Mouse (Mus musculus) thymus, adult 2 months (tissue): ENCODE results near the gene Clcn3. TPM values are rescaled to one million over a fixed set of nuclear protein-coding genes. Genes with fewer than 3 reads are reported as not detected.
"Not testable (repeated sequence)": the region's sequence is repeated elsewhere in the genome, so short reads cannot be mapped to it uniquely, and the experiment has no call there.

Experiments used
- DNase-seq: peaks from one replicate; pipeline ENCODE4 v3.0.0; 2021
- H3K27ac ChIP-seq: fragments of 200-500 bp; 2 replicates; pipeline ENCODE4 v1.5.1; 2012; ENCODE audit warnings: low read length, control low read depth; ENCODE audit not compliant: control insufficient read depth, insufficient read depth
- H3K27me3 ChIP-seq: fragments of 200-500 bp; 2 replicates; pipeline ENCODE4 v1.6.1; 2012; ENCODE audit warnings: mild to moderate bottlenecking, low read length, moderate library complexity, mixed read lengths; ENCODE audit not compliant: control insufficient read depth, insufficient read depth
- H3K36me3 ChIP-seq: fragments of 200-500 bp; 2 replicates; pipeline ENCODE4 v1.6.1; 2012; ENCODE audit warnings: mild to moderate bottlenecking, low read length, moderate library complexity; ENCODE audit not compliant: control insufficient read depth, insufficient read depth
- H3K4me1 ChIP-seq: fragments of 200-500 bp; replicated peaks from 2 replicates; pipeline ENCODE4 v1.6.1; 2012; ENCODE audit warnings: low read length; ENCODE audit not compliant: control insufficient read depth, insufficient read depth
- H3K4me3 ChIP-seq: fragments of 200-500 bp; 2 replicates; pipeline ENCODE4 v1.5.1; 2012; ENCODE audit warnings: mild to moderate bottlenecking, low read length, control low read depth, moderate library complexity; ENCODE audit not compliant: control insufficient read depth, insufficient read depth
- CTCF ChIP-seq: fragments of 200-500 bp; IDR thresholded peaks from 2 replicates; pipeline ENCODE4 v1.5.1; 2012; ENCODE audit warnings: mild to moderate bottlenecking, control low read depth, low read length, moderate library complexity, borderline replicate concordance; ENCODE audit not compliant: control insufficient read depth, poor library complexity, insufficient read depth; ENCODE audit errors: extremely low read depth
- POLR2A ChIP-seq: fragments of 200-500 bp; IDR thresholded peaks from 2 replicates; pipeline ENCODE4 v1.6.1; 2012; ENCODE audit warnings: mild to moderate bottlenecking, low read length, control low read depth, moderate library complexity; ENCODE audit not compliant: control insufficient read depth, poor library complexity, insufficient read depth; ENCODE audit errors: extremely low read depth
- WGBS: fragments of 180-500 bp; shearing (Covaris S2); methylation state at CpG from one replicate; pipeline ENCODE4 v1.1.7; 2018; 5-methylcytosine and 5-hydroxymethylcytosine counted together
- polyA plus RNA-seq: library from polyadenylated mRNA; depleted of rRNA; stranded (reverse); fragments of >200 nt; gene quantifications from 2 replicates; pipeline ENCODE4 v1.2.3, GENCODE M21; 2012; rRNA removed

The Clcn3 gene
- 16.3 and 17.2 TPM in 2 replicates for polyA plus RNA-seq

GRCm38 (mm10) chr8:60982701-60983687 lies at the start of gene Clcn3:
TSS of gene Clcn3 (minus strand) at chr8:60983300.
- peak; percentile 99 for DNase-seq
- peak; percentile 71 for TF ChIP-seq POLR2A
- peak; percentile 54; the same call in 1 of the 2 replicates for TF ChIP-seq CTCF
- H3K4me3 ChIP-seq: peak within 1 kb of the TSS; percentile 70
- no peaks in the 10 kb centered on the region for H3K27me3 ChIP-seq
- peak within 1 kb of the TSS; percentile 89 for H3K27ac ChIP-seq
- under 1% methylated on average over 101 of the region's 101 CpGs for WGBS
- no peaks in the 10 kb centered on the region for H3K36me3 ChIP-seq
- H3K4me1 ChIP-seq: peaks cover 2% of the 10 kb centered on the region; the same call in 1 of the 2 replicates

DNA sequence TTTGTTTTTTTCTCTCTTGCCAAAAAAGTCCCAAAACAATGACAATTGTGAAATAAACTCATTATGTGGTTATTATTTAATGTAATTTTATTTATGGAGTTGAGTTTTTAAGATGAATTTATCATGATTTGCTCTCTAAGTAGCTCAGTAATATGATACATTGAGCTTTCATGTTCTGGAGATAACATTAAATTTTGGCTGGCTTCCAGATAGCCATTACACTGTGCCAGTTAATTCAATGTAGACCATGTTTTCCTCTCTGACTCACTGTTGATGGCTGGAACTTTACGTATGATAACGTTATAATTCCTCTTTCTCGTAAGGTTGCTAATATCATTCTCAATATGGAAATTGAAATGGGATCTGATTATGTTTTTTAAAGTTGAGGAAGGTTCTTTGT lies 13.4 kb upstream of the Clcn3 start:
- WGBS: 94% methylated on average over 3 of the region's 3 CpGs
- no peak for DNase-seq
- Histone ChIP-seq H3K27me3 (no peaks in the 10 kb centered on the region), H3K4me1 (0 out of 2 replicates have a peak, but pooled peaks cover 2% of the 10 kb centered on the region), H3K27ac (no peak overlapping the region), H3K36me3 (no peaks in the 10 kb centered on the region), H3K4me3 (no peak overlapping the region)
- no peak for TF ChIP-seq POLR2A
- TF ChIP-seq CTCF: no peak

DNA sequence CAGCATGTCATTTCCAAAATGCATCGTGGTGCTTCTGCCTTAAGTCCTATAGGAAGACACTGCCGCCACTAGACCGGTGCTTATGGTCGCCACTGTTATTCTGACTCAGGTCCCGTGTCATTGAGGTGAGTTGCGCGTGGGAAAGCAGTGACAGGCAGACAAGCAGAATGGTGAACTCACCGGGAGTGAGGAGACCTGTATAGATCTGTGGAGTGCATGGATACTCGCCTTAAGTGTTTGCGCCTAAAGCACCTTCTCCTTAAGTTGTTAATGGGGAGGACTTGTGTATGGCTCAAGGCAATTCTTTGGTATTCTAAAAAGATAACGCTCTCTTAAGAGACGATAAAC lies 10.5 kb upstream of the Clcn3 start:
- no peaks in the 10 kb centered on the region for H3K36me3 ChIP-seq
- peak overlapping the region; percentile 88 for H3K4me3 ChIP-seq
- no peaks in the 10 kb centered on the region for H3K27me3 ChIP-seq
- DNase-seq: no peak
- TF ChIP-seq POLR2A (no peak), CTCF (no peak)
- peak overlapping the region; percentile 46 for H3K27ac ChIP-seq
- 2% methylated on average over 12 of the region's 12 CpGs for WGBS
- H3K4me1 ChIP-seq: 0 out of 2 replicates have a peak, but pooled peaks cover 2% of the 10 kb centered on the region

GRCm38 (mm10) chr8:60992910-60993638 lies 10.0 kb upstream of the Clcn3 start, which contains the start of gene Nek1:
TSS of gene Nek1 (plus strand) at chr8:60993195.
- H3K27ac ChIP-seq: peak within 1 kb of the TSS; percentile 77
- H3K4me3 ChIP-seq: peak within 1 kb of the TSS; percentile 88
- WGBS: under 1% methylated on average over 57 of the region's 57 CpGs
- H3K27me3 ChIP-seq: no peaks in the 10 kb centered on the region
- DNase-seq: peak; percentile 98
- 0 out of 2 replicates have a peak, but pooled peaks cover 2% of the 10 kb centered on the region for H3K4me1 ChIP-seq
- no peaks in the 10 kb centered on the region for H3K36me3 ChIP-seq
- TF ChIP-seq CTCF: 0 out of 2 replicates have a peak, but pooled peaks have one; percentile 26
- peak; percentile 65; the same call in 1 of the 2 replicates for TF ChIP-seq POLR2A

DNA sequence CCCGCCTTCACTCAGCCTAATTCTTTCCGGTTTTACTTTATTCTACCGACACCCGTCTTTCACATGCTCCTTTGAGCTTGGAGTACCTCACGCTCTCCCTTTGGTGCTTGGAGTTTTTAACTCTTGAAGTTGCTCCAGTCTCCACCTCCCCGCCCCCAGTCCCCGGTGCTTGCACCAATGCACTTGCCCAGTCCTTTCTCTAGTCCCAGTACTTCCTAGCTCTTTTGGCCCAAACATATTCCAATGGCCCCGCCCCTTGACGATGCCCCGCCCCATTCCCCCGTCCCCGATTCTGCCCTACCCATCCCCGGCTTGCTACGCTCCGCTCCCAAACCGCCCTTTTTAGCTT lies 9.4 kb upstream of the Clcn3 start:
- under 1% methylated on average over 16 of the region's 16 CpGs for WGBS
- H3K36me3 ChIP-seq: no peaks in the 10 kb centered on the region
- peak overlapping the region; percentile 77 for H3K27ac ChIP-seq
- H3K4me1 ChIP-seq: 0 out of 2 replicates have a peak, but pooled peaks cover 2% of the 10 kb centered on the region
- peak overlapping the region; percentile 84 for H3K4me3 ChIP-seq
- H3K27me3 ChIP-seq: no peaks in the 10 kb centered on the region
- peak; percentile 70 for DNase-seq
- no peak for TF ChIP-seq CTCF
- no peak for TF ChIP-seq POLR2A

- not testable (repeated sequence) for H3K27me3 ChIP-seq, DNase-seq, H3K27ac ChIP-seq, H3K4me1 ChIP-seq, H3K4me3 ChIP-seq, H3K36me3 ChIP-seq
- 95% methylated on average over 17 of the region's 17 CpGs for WGBS
Measured at GRCm38 (mm10) chr8:60984260-60985010, 1.3 kb upstream of the Clcn3 start.
